Mouse (Mus musculus) lung, embryonic 15.5 days (tissue): ENCODE measurements around the gene Agtpbp1. TPM values are rescaled to one million over a fixed set of nuclear protein-coding genes. Genes with fewer than 3 reads are reported as not detected.

ENCODE experiments used
- ATAC-seq: fragments of 200-750 bp; cut with Nextera tagmentation; 2 replicates; pipeline ENCODE4 v1.8.0; 2017; ENCODE audit warnings: moderate number of reproducible peaks, borderline replicate concordance; ENCODE audit not compliant: low FRiP score, low TSS enrichment; ENCODE audit errors: extremely low read depth
- H3K27ac ChIP-seq: fragments of 300-500 bp; sonication (generic); 2 replicates; pipeline ENCODE4 v1.5.1; 2015; ENCODE audit warnings: moderate library complexity, mild to moderate bottlenecking, inconsistent platforms
- H3K27me3 ChIP-seq: fragments of 300-500 bp; sonication (generic); 2 replicates; pipeline ENCODE4 v1.6.1; 2015; ENCODE audit warnings: inconsistent platforms
- H3K36me3 ChIP-seq: fragments of 300-500 bp; sonication (generic); 2 replicates; pipeline ENCODE4 v1.6.1; 2015; ENCODE audit warnings: inconsistent platforms
- H3K4me1 ChIP-seq: fragments of 300-500 bp; sonication (generic); 2 replicates; pipeline ENCODE4 v1.6.1; 2015; ENCODE audit warnings: inconsistent platforms
- H3K4me2 ChIP-seq: fragments of 300-500 bp; sonication (generic); 2 replicates; pipeline ENCODE4 v1.6.1; 2015; ENCODE audit warnings: inconsistent platforms, mild to moderate bottlenecking, moderate library complexity
- H3K4me3 ChIP-seq: fragments of 300-500 bp; sonication (generic); 2 replicates; pipeline ENCODE4 v1.5.1; 2015; ENCODE audit warnings: mild to moderate bottlenecking, inconsistent platforms
- H3K9ac ChIP-seq: fragments of 300-500 bp; sonication (generic); 2 replicates; pipeline ENCODE4 v1.6.1; 2015; ENCODE audit warnings: inconsistent platforms
- H3K9me3 ChIP-seq: fragments of 300-500 bp; sonication (generic); 2 replicates; pipeline ENCODE4 v1.6.1; 2016; ENCODE audit warnings: inconsistent platforms
- WGBS: fragments of 180-500 bp; shearing (Covaris S2); methylation state at CpG from one replicate; pipeline ENCODE4 v1.1.7; 2015; 5-methylcytosine and 5-hydroxymethylcytosine counted together
- polyA plus RNA-seq: library from polyadenylated mRNA; unstranded; fragments of >200 nt; fragmentation: Nextera tagmentation; extraction: Ambion mirVana; gene quantifications from 2 replicates; pipeline ENCODE4 v1.2.1, GENCODE M21; 2015

The Agtpbp1 gene
- polyA plus RNA-seq = 16.3 and 16.5 TPM in 2 replicates

DNA sequence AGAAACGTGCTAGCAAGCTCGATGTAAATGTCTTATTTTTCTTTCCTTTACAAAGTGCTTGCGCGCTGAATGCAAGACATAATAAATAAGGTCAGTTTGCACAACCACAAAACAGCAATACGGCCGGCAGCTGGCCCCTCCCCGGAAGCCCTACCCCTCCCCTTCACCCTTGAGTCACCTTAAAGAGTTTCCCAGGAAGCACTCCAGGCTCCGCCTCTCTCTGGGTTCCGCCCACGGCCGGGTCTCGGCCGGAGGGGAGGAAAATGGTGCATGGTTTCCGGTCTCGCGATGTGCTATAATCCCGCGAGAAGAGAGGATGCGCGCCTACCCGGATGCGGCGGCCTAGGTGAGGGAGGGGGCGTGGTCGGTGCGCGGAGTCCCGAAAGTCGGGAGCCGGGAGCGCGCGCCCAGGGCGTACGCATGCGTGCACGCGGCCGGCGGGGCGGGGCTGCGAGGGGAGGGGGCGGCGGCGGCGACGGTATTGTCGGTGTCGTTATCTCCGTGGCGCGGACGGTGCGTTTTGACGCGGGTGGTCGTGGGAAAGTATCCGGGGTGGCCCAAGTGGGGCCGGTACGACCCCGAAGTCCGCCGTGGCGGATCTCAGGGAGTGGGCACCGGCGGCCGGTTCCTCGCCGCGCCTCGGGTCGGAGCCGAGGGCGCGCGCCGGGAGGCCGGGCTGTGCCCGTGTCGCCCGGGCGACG, at the start of gene Agtpbp1, which contains the start of gene Naa35:
Gene Agtpbp1, minus strand, starts transcription at position 281 of the 701 bp plus-strand sequence.
Gene Naa35, plus strand, starts transcription at position 313 of the 701 bp plus-strand sequence.
- peak within 1 kb of the TSS; percentile 78 for H3K4me3 ChIP-seq
- peaks cover 26% of the 10 kb centered on the region for H3K4me1 ChIP-seq
- peak; percentile 96 for ATAC-seq
- H3K27me3 ChIP-seq = no peaks in the 10 kb centered on the region
- under 1% methylated on average over 68 of the region's 83 CpGs for WGBS
- H3K9me3 ChIP-seq = no peaks in the 10 kb centered on the region
- peak within 1 kb of the TSS; percentile 96 for H3K4me2 ChIP-seq
- H3K9ac ChIP-seq = peak within 1 kb of the TSS; percentile 74
- H3K27ac ChIP-seq = peak within 1 kb of the TSS; percentile 80
- peaks cover 17% of the 10 kb centered on the region for H3K36me3 ChIP-seq

- Histone ChIP-seq H3K36me3 (peaks cover 74% of the 10 kb centered on the region), H3K4me3 (no peak overlapping the region), H3K27me3 (no peaks in the 10 kb centered on the region), H3K4me2 (no peak overlapping the region), H3K4me1 (no peaks in the 10 kb centered on the region), H3K27ac (no peak overlapping the region), H3K9ac (no peak overlapping the region), H3K9me3 (no peaks in the 10 kb centered on the region)
- WGBS = 66% methylated on average over 5 of the region's 5 CpGs
- no peak for ATAC-seq
Measured at GRCm38 (mm10) chr13:59634637-59635036, 49.6 kb upstream of the Agtpbp1 start.

DNA sequence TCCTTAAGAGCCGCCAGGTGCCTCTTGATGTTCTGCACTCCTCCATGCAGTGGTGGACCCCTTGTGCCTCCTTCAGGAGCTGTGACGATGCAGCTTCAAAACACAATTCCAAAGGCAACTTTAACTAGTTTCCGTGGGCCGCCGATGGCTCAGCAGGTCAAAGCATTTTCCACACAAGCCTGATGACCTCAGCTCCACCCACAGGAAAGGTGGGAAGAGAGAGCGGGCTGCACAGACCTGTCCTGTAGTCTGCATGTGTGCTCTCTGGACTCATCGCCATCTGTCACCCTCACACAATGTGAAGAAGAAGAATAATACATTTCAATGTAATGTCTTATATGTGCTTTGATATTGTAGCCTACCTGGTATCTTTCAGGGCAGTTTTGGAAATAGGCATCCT, 41.7 kb upstream of the Agtpbp1 start:
- Histone ChIP-seq H3K9me3 (no peaks in the 10 kb centered on the region), H3K4me2 (no peak overlapping the region), H3K36me3 (peaks cover 74% of the 10 kb centered on the region), H3K9ac (no peak overlapping the region), H3K27me3 (no peaks in the 10 kb centered on the region), H3K27ac (no peak overlapping the region), H3K4me1 (no peaks in the 10 kb centered on the region), H3K4me3 (no peak overlapping the region)
- WGBS = 85% methylated on average over 7 of the region's 7 CpGs
- no peak for ATAC-seq

GRCm38 (mm10) chr13:59624903-59625302, 39.9 kb upstream of the Agtpbp1 start:
- Histone ChIP-seq H3K27me3 (no peaks in the 10 kb centered on the region), H3K36me3 (peaks cover 73% of the 10 kb centered on the region), H3K4me2 (no peak overlapping the region), H3K4me3 (no peak overlapping the region), H3K9me3 (no peaks in the 10 kb centered on the region), H3K4me1 (no peaks in the 10 kb centered on the region), H3K9ac (no peak overlapping the region), H3K27ac (no peak overlapping the region)
- ATAC-seq = no peak
- WGBS = 70% methylated on average over 5 of the region's 5 CpGs

- H3K27ac ChIP-seq = no peak overlapping the region
Measured at GRCm38 (mm10) chr13:59624389-59624788, 39.4 kb upstream of the Agtpbp1 start.

DNA sequence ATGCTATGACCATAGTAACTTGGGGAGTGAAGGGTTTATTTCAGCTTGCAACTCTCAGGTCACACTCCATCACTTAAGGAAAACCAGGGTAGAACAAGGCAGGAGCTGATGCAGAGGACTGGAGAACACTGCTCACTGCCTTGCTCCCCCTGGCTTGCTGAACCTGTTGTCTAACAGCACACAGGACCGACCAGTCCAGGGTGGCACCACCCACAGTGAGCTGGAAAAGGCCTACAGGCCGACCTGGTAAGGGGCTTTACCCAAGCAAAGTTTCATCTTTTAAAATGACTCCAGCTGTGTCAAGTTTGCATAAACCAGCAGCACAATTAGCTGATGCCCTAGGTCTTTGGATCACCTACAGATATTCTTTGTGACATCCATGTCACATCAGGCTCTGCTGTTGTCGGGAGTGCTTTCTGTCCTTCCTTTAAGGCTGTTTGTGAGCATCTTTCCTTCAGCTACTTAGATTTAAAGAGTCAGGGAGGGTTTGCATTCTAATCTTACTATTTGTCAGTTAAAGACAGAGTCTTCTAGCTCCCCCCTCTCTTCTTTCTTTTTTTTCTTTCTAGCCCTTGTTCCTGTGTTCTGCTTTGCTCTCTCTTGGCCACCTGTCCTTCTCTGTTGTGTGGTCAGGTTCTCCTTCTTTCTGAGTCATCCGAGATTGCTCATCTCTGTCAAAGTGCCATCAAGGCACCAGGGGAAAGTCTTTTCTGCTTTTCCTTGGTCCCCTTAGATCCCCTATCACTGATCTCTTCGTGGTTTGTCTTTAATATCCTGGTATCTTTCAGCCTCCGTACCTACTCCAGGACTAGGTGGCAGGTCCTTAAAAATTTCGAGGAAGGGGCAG, 36.8 kb upstream of the Agtpbp1 start:
- ATAC-seq = no peak
- Histone ChIP-seq H3K4me3 (no peak overlapping the region), H3K9me3 (no peaks in the 10 kb centered on the region), H3K36me3 (peaks cover 72% of the 10 kb centered on the region), H3K9ac (no peak overlapping the region), H3K4me1 (no peaks in the 10 kb centered on the region), H3K27me3 (no peaks in the 10 kb centered on the region), H3K27ac (no peak overlapping the region), H3K4me2 (no peak overlapping the region)
- 84% methylated on average over 7 of the region's 7 CpGs for whole genome bisulfite sequencing

More at GRCm38 (mm10) chr13:59624389-59624788, 39.4 kb upstream of the Agtpbp1 start:
- Histone ChIP-seq H3K9me3 (no peaks in the 10 kb centered on the region), H3K4me3 (no peak overlapping the region), H3K4me2 (no peak overlapping the region), H3K9ac (no peak overlapping the region), H3K4me1 (no peaks in the 10 kb centered on the region), H3K27me3 (no peaks in the 10 kb centered on the region), H3K36me3 (peaks cover 69% of the 10 kb centered on the region)
- WGBS = 62% methylated on average over 3 of the region's 3 CpGs
- ATAC-seq = no peak

DNA sequence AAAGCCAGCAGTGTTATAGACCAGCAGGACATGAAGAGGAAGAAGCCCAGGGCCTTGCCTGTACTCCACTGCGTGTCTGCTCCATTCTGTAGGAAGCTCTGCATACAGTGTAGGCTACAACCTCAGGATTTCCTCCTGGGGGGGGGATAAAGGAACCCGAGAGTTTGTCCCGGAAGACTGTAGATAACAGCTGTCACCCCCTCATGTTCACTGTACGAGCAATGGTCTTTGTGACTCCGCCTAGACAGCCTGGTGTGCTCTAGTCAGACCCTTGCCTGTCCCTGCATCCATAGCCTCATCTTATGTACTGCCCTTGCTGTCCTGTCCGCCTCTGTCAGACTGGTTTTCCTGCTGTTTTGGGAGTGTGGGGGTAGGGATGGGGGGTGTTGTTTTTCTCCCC, 33.4 kb upstream of the Agtpbp1 start:
- Histone ChIP-seq H3K27ac (no peak overlapping the region), H3K27me3 (no peaks in the 10 kb centered on the region), H3K4me1 (no peaks in the 10 kb centered on the region), H3K9ac (no peak overlapping the region), H3K4me3 (no peak overlapping the region), H3K9me3 (no peaks in the 10 kb centered on the region), H3K4me2 (no peak overlapping the region), H3K36me3 (peaks cover 60% of the 10 kb centered on the region)
- no peak for ATAC-seq
- WGBS = 74% methylated on average over 6 of the region's 6 CpGs

- Histone ChIP-seq H3K27ac (no peak overlapping the region), H3K36me3 (peaks cover 52% of the 10 kb centered on the region), H3K4me3 (no peak overlapping the region), H3K4me2 (no peak overlapping the region), H3K27me3 (no peaks in the 10 kb centered on the region), H3K9ac (no peak overlapping the region), H3K4me1 (no peaks in the 10 kb centered on the region), H3K9me3 (no peaks in the 10 kb centered on the region)
- 63% methylated on average over 4 of the region's 4 CpGs for WGBS
- no peak for ATAC-seq
Measured at GRCm38 (mm10) chr13:59615554-59615953, 30.5 kb upstream of the Agtpbp1 start.

- Histone ChIP-seq H3K9ac (no peak overlapping the region), H3K4me2 (no peak overlapping the region), H3K9me3 (no peaks in the 10 kb centered on the region), H3K36me3 (peaks cover 53% of the 10 kb centered on the region), H3K27ac (no peak overlapping the region), H3K4me3 (no peak overlapping the region), H3K4me1 (no peaks in the 10 kb centered on the region), H3K27me3 (no peaks in the 10 kb centered on the region)
- no peak for ATAC-seq
- WGBS = 90% methylated on average over 4 of the region's 4 CpGs
Measured at GRCm38 (mm10) chr13:59615152-59615551, 30.1 kb upstream of the Agtpbp1 start.

DNA sequence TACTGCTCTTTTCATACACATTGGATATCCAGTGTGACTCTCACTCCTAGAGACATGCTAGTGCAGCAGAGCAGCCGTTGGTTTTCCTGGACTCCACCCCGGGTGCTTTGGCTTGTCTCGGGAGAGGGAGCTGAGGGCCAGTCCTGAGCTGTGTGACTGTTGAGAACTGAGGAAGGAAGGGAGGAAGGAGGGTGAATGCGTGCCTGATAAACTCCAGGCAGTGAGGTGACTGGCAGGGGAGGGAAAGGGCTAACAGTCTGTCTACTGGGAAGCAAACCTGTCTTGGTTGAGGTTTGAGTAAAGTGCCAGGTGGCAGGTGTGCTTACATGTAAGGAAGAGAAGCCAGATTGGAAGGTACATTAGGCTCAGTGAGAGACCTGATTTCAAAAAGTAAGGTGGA, 28.8 kb upstream of the Agtpbp1 start:
- Histone ChIP-seq H3K27ac (no peak overlapping the region), H3K27me3 (no peaks in the 10 kb centered on the region), H3K4me3 (no peak overlapping the region), H3K9ac (no peak overlapping the region), H3K36me3 (peaks cover 57% of the 10 kb centered on the region), H3K4me1 (no peaks in the 10 kb centered on the region), H3K4me2 (no peak overlapping the region), H3K9me3 (no peaks in the 10 kb centered on the region)
- no peak for ATAC-seq
- WGBS = 73% methylated on average over 4 of the region's 4 CpGs

DNA sequence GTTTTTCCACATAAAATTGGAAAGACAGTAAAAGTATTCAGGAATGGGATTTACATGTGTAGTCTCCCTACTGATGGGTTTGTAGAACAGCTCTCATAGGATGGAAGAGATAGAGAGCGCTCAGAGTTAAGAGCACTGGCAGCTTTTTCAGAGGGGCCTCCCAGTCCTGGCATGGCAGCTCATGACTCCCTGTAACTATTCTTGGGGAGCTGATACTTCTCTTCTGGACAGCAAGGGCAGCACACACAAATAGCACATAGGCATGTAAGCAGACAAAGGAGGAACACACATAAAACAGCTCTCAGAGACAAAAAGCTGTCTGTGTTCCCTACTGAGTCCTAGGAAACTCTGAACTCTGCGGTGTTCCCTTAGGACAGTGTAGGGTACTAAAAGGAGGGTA, 25.4 kb upstream of the Agtpbp1 start:
- Histone ChIP-seq H3K36me3 (peaks cover 63% of the 10 kb centered on the region), H3K9ac (no peak overlapping the region), H3K4me1 (no peaks in the 10 kb centered on the region), H3K4me2 (no peak overlapping the region), H3K27ac (no peak overlapping the region), H3K9me3 (no peaks in the 10 kb centered on the region), H3K27me3 (no peaks in the 10 kb centered on the region), H3K4me3 (no peak overlapping the region)
- no peak for ATAC-seq
- 81% methylated on average over 2 of the region's 2 CpGs for WGBS

DNA sequence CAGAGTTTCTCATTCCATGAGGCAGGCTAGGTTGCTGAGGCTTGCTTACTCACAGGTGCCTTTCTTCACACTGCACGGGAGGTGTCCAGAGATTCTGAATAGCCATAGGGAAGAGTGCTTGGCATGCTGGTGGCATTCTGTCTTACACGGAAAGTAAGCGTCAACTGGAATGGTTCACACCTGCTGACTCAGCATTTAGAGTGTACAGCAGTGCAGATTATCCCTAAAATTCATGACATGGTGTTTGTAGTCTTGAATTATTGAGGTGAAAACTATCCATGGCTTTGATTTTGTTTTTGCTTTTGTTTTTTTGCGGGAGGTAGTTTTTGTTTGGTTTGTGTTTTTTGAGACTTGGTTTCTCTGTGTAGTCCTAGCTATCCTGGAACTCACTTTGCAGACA, 24.9 kb upstream of the Agtpbp1 start:
- H3K36me3 ChIP-seq = peaks cover 64% of the 10 kb centered on the region
- H3K4me3 ChIP-seq = no peak overlapping the region
- no peaks in the 10 kb centered on the region for H3K27me3 ChIP-seq
- no peak overlapping the region for H3K27ac ChIP-seq
- no peak overlapping the region for H3K9ac ChIP-seq
- no peak for ATAC-seq
- H3K9me3 ChIP-seq = no peaks in the 10 kb centered on the region
- no peak overlapping the region for H3K4me2 ChIP-seq
- 89% methylated on average over 4 of the region's 4 CpGs for WGBS
- no peaks in the 10 kb centered on the region for H3K4me1 ChIP-seq
